Mouse (Mus musculus) liver, adult 2 months (tissue): Measurements from ENCODE around the gene Nt5c2. TPM values are rescaled to one million over a fixed set of nuclear protein-coding genes. Genes with fewer than 3 reads are reported as not detected.

Source experiments
- DNase-seq: peaks from one replicate; pipeline ENCODE4 v3.0.0-alpha.2; 2011; ENCODE audit warnings: low read depth, low spot score; ENCODE audit errors: extremely low read depth
- H3K27ac ChIP-seq: fragments of 200-500 bp; replicated peaks from 2 replicates; pipeline ENCODE4 v1.5.1; 2012; ENCODE audit warnings: low read depth, mild to moderate bottlenecking, control low read depth, inconsistent platforms, low read length; ENCODE audit not compliant: insufficient read depth
- H3K27me3 ChIP-seq: fragments of 200-500 bp; 2 replicates; pipeline ENCODE4 v1.6.1; 2012; ENCODE audit warnings: mild to moderate bottlenecking, moderate library complexity, low read length, inconsistent platforms; ENCODE audit not compliant: control insufficient read depth, insufficient read depth
- H3K36me3 ChIP-seq: fragments of 200-500 bp; 2 replicates; pipeline ENCODE4 v1.6.1; 2012; ENCODE audit warnings: low read length, inconsistent platforms; ENCODE audit not compliant: control insufficient read depth, insufficient read depth
- H3K4me1 ChIP-seq: fragments of 200-500 bp; 2 replicates; pipeline ENCODE4 v1.6.1; 2011; ENCODE audit warnings: low read length; ENCODE audit not compliant: control insufficient read depth, insufficient read depth
- H3K4me3 ChIP-seq: fragments of 200-500 bp; 2 replicates; pipeline ENCODE4 v1.5.1; 2011; ENCODE audit warnings: low read depth, mild to moderate bottlenecking, control low read depth, low read length, moderate library complexity; ENCODE audit not compliant: insufficient read depth
- H3K79me2 ChIP-seq: fragments of 200-500 bp; 2 replicates; pipeline ENCODE4 v1.6.1; 2012; ENCODE audit warnings: inconsistent platforms, mild to moderate bottlenecking, low read length, moderate library complexity; ENCODE audit not compliant: control insufficient read depth, insufficient read depth
- H3K9ac ChIP-seq: fragments of 200-500 bp; 2 replicates; pipeline ENCODE4 v1.6.1; 2012; ENCODE audit warnings: low read depth, mild to moderate bottlenecking, control low read depth, inconsistent platforms, low read length
- CTCF ChIP-seq: fragments of 200-500 bp; IDR thresholded peaks from 2 replicates; pipeline ENCODE4 v1.5.1; 2011; ENCODE audit warnings: low read depth, low read length, control low read depth
- POLR2A ChIP-seq: fragments of 200-500 bp; IDR thresholded peaks from 2 replicates; pipeline ENCODE4 v1.6.1; 2011; ENCODE audit warnings: low read length, control low read depth; ENCODE audit not compliant: insufficient read depth; ENCODE audit errors: extremely low read depth
- WGBS: fragments of 180-500 bp; shearing (Covaris S2); methylation state at CpG from one replicate; pipeline ENCODE4 v1.1.7; 2018; 5-methylcytosine and 5-hydroxymethylcytosine counted together
- polyA plus RNA-seq: library from polyadenylated mRNA; depleted of rRNA; stranded (reverse); fragments of >200 nt; gene quantifications from 2 replicates; pipeline ENCODE4 v1.2.3, GENCODE M21; 2012
- total RNA-seq: library from RNA; depleted of rRNA; stranded (reverse); fragments of >200 nt; gene quantifications from 2 replicates; pipeline ENCODE4 v1.2.3, GENCODE M21; 2014

Gene Nt5c2
- total and polyA plus RNA-seq, 2 experiments = 7.5 to 12.6 TPM

GRCm38 (mm10) chr19:46901323-46901722, 113.6 kb downstream of the Nt5c2 start:
- Histone ChIP-seq H3K27ac (no peak overlapping the region), H3K9ac (no peak overlapping the region)

GRCm38 (mm10) chr19:46900786-46901185, 114.2 kb downstream of the Nt5c2 start:
- Histone ChIP-seq H3K9ac (no peak overlapping the region), H3K27ac (no peak overlapping the region), H3K36me3 (peaks cover 21% of the 10 kb centered on the region), H3K27me3 (no peaks in the 10 kb centered on the region), H3K79me2 (peaks cover 6% of the 10 kb centered on the region; the same call in 1 of the 2 replicates), H3K4me1 (peaks cover 7% of the 10 kb centered on the region), H3K4me3 (no peak overlapping the region)
- no peak for DNase-seq
- WGBS = 91% methylated on average over 6 of the region's 6 CpGs
- TF ChIP-seq CTCF (no peak), POLR2A (no peak)

More at GRCm38 (mm10) chr19:46901323-46901722, 113.6 kb downstream of the Nt5c2 start:
- no peaks in the 10 kb centered on the region for H3K27me3 ChIP-seq
- no peak for TF ChIP-seq POLR2A
- no peak for TF ChIP-seq CTCF
- peaks cover 9% of the 10 kb centered on the region for H3K4me1 ChIP-seq
- peaks cover 6% of the 10 kb centered on the region; the same call in 1 of the 2 replicates for H3K79me2 ChIP-seq
- no peak overlapping the region for H3K4me3 ChIP-seq
- H3K36me3 ChIP-seq = peaks cover 19% of the 10 kb centered on the region
- peak; percentile 87 for DNase-seq
- 30% methylated on average over 5 of the region's 5 CpGs for WGBS

GRCm38 (mm10) chr19:46899871-46900270, 115.1 kb downstream of the Nt5c2 start:
- H3K27me3 ChIP-seq = no peaks in the 10 kb centered on the region
- H3K4me3 ChIP-seq = no peak overlapping the region
- 52% methylated on average over 5 of the region's 5 CpGs for WGBS
- H3K4me1 ChIP-seq = peaks cover 7% of the 10 kb centered on the region
- H3K36me3 ChIP-seq = peaks cover 23% of the 10 kb centered on the region
- DNase-seq = no peak
- H3K79me2 ChIP-seq = peaks cover 6% of the 10 kb centered on the region; the same call in 1 of the 2 replicates
- no peak overlapping the region for H3K9ac ChIP-seq
- no peak for TF ChIP-seq POLR2A
- TF ChIP-seq CTCF = no peak
- H3K27ac ChIP-seq = no peak overlapping the region

- 5% methylated on average over 5 of the region's 5 CpGs for WGBS
- Histone ChIP-seq H3K36me3 (peaks cover 21% of the 10 kb centered on the region), H3K4me3 (no peak overlapping the region), H3K4me1 (peaks cover 7% of the 10 kb centered on the region), H3K79me2 (peaks cover 2% of the 10 kb centered on the region; the same call in 1 of the 2 replicates), H3K9ac (no peak overlapping the region), H3K27me3 (no peaks in the 10 kb centered on the region), H3K27ac (no peak overlapping the region)
- DNase-seq = peak; percentile 76
- no peak for TF ChIP-seq CTCF
- TF ChIP-seq POLR2A = no peak
Observed at GRCm38 (mm10) chr19:46899306-46899705, 115.6 kb downstream of the Nt5c2 start.

- no peaks in the 10 kb centered on the region for H3K27me3 ChIP-seq
- 96% methylated on average over 5 of the region's 5 CpGs for WGBS
- DNase-seq = no peak
- peaks cover 7% of the 10 kb centered on the region for H3K4me1 ChIP-seq
- no peak overlapping the region for H3K9ac ChIP-seq
- no peak overlapping the region for H3K4me3 ChIP-seq
- TF ChIP-seq CTCF (no peak), POLR2A (no peak)
- no peak overlapping the region for H3K27ac ChIP-seq
- no peaks in the 10 kb centered on the region for H3K79me2 ChIP-seq
- peaks cover 24% of the 10 kb centered on the region for H3K36me3 ChIP-seq
Observed at GRCm38 (mm10) chr19:46898222-46898621, 116.7 kb downstream of the Nt5c2 start.

GRCm38 (mm10) chr19:46897135-46897534, 117.8 kb downstream of the Nt5c2 start:
- no peak for DNase-seq
- H3K79me2 ChIP-seq = no peaks in the 10 kb centered on the region
- H3K36me3 ChIP-seq = peaks cover 30% of the 10 kb centered on the region
- no peak overlapping the region for H3K27ac ChIP-seq
- no peaks in the 10 kb centered on the region for H3K27me3 ChIP-seq
- WGBS = 93% methylated on average over 3 of the region's 3 CpGs
- peaks cover 7% of the 10 kb centered on the region for H3K4me1 ChIP-seq
- no peak overlapping the region for H3K4me3 ChIP-seq
- TF ChIP-seq CTCF (peak; percentile 48; the same call in 1 of the 2 replicates), POLR2A (no peak)
- H3K9ac ChIP-seq = no peak overlapping the region
